Mouse (Mus musculus) lung, postnatal 0 days (tissue): Measurements from ENCODE around the gene Ints11.

Source experiments
- CTCF ChIP-seq: IDR thresholded peaks from 2 replicates; pipeline ENCODE4 v1.5.1; 2016; ENCODE audit warnings: antibody characterized with exemption, mild to moderate bottlenecking
- EP300 ChIP-seq: IDR thresholded peaks from 2 replicates; pipeline ENCODE4 v1.6.1; 2016; ENCODE audit warnings: antibody characterized with exemption, mild to moderate bottlenecking, control low read depth

DNA sequence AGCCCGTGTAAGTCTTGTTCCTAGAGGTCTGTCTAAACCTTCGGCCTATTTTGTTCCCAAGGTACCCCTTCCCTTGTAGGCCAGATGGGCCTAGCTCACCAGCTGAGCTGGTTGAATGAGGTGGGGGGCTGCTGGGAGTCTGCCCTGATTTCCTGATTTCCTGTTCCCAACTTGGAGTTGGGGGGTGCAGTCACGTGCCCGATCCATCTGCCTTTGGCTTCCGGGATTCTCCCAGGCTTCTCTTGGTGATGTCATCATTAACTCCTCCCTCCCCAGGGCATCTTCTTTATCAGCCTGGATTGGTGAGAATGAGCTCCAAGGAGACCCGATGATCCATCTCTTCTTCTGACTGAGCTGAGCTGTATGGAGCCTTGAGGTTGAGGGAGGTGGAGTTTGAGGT is 25.9 kb downstream of the Ints11 start:
- TF ChIP-seq CTCF (no peak), EP300 (peak; percentile 22; the same call in 1 of the 2 replicates)
